Mouse (Mus musculus) frontal cortex, adult 2 months (tissue): Measurements from ENCODE around the gene Sigirr. TPM values are rescaled to one million over a fixed set of nuclear protein-coding genes. Genes with fewer than 3 reads are reported as not detected.

Experiments
- polyA plus RNA-seq: library from polyadenylated mRNA; depleted of rRNA; stranded (reverse); fragments of >200 nt; gene quantifications from 2 replicates; pipeline ENCODE4 v1.2.3, GENCODE M21; 2012; rRNA removed

The Sigirr gene
- polyA plus RNA-seq, 1 experiment, result 4.0 TPM

Other genes starting within 250 kb of the Sigirr start
- 0.13 and 0.16 TPM in 2 replicates for gene Gm45785, start 244.2 kb downstream of the Sigirr start, polyA plus RNA-seq
- gene Ric8a, start 243.6 kb downstream of the Sigirr start, polyA plus RNA-seq, result 68.7 and 84.4 TPM in 2 replicates
- gene Bet1l, start 243.0 kb downstream of the Sigirr start, polyA plus RNA-seq, result 31.9 and 32.3 TPM in 2 replicates
- 92.8 and 99.7 TPM in 2 replicates for gene Psmd13, start 218.6 kb downstream of the Sigirr start, polyA plus RNA-seq
- gene Sirt3, start 218.3 kb downstream of the Sigirr start, polyA plus RNA-seq, result 116 and 137 TPM in 2 replicates
- gene Cox8b, start 200.1 kb downstream of the Sigirr start, polyA plus RNA-seq, result 0.57 and 0.76 TPM in 2 replicates
- gene Nlrp6, start 179.7 kb downstream of the Sigirr start, polyA plus RNA-seq, result 0.17 and 0.18 TPM in 2 replicates
- 6.9 and 7.1 TPM in 2 replicates for gene Pgghg, start 159.2 kb downstream of the Sigirr start, polyA plus RNA-seq
- 0.15 TPM in 1 of 2 replicates, not detected in the other for gene Ifitm5, start 150.3 kb downstream of the Sigirr start, polyA plus RNA-seq
- gene Gm45717, start 144.6 kb downstream of the Sigirr start, polyA plus RNA-seq, result not detected in 2 replicates
- gene Ifitm2, start 144.6 kb downstream of the Sigirr start, polyA plus RNA-seq, result 46.6 and 48.9 TPM in 2 replicates
- 28.8 and 33.2 TPM in 2 replicates for gene Ifitm1, start 133.4 kb downstream of the Sigirr start, polyA plus RNA-seq
- gene Ifitm3, start 89.8 kb downstream of the Sigirr start, polyA plus RNA-seq, result 72.6 and 82.1 TPM in 2 replicates
- gene Ifitm6, start 82.6 kb downstream of the Sigirr start, polyA plus RNA-seq, result 0.86 and 1.0 TPM in 2 replicates
- gene Gm17387, start 71.4 kb downstream of the Sigirr start, polyA plus RNA-seq, result not detected in 2 replicates
- 99.1 and 103 TPM in 2 replicates for gene B4galnt4, start 39.5 kb downstream of the Sigirr start, polyA plus RNA-seq
- 0.11 and 0.22 TPM in 2 replicates for gene Pkp3, start 22.4 kb downstream of the Sigirr start, polyA plus RNA-seq
- 0.08 and 0.10 TPM in 2 replicates for gene Ano9, start 17.2 kb upstream of the Sigirr start, polyA plus RNA-seq
- 52.1 and 62.4 TPM in 2 replicates for gene Ptdss2, start 21.8 kb upstream of the Sigirr start, polyA plus RNA-seq
- 34.5 and 36.4 TPM in 2 replicates for gene Rnh1, start 72.3 kb upstream of the Sigirr start, polyA plus RNA-seq
- gene Hras, start 93.4 kb upstream of the Sigirr start, polyA plus RNA-seq, result 243 and 245 TPM in 2 replicates
- 4.8 and 5.5 TPM in 2 replicates for gene Lrrc56, start 93.6 kb upstream of the Sigirr start, polyA plus RNA-seq
- gene Lmntd2, start 113.5 kb upstream of the Sigirr start, polyA plus RNA-seq, result 0.17 and 0.20 TPM in 2 replicates
- gene Rassf7, start 115.3 kb upstream of the Sigirr start, polyA plus RNA-seq, result 1.8 and 2.3 TPM in 2 replicates
- gene Phrf1, start 128.2 kb upstream of the Sigirr start, polyA plus RNA-seq, result 31.0 and 35.1 TPM in 2 replicates
- gene Irf7, start 165.9 kb upstream of the Sigirr start, polyA plus RNA-seq, result 7.7 and 8.6 TPM in 2 replicates
- gene Cdhr5, start 176.2 kb upstream of the Sigirr start, polyA plus RNA-seq, result not detected in 2 replicates
- gene Sct, start 178.6 kb upstream of the Sigirr start, polyA plus RNA-seq, result 12.4 and 29.9 TPM in 2 replicates
- 0.44 and 0.48 TPM in 2 replicates for gene Drd4, start 191.4 kb upstream of the Sigirr start, polyA plus RNA-seq
- gene Deaf1, start 227.1 kb upstream of the Sigirr start, polyA plus RNA-seq, result 43.0 and 43.8 TPM in 2 replicates
- 60.4 and 64.8 TPM in 2 replicates for gene Tmem80, start 227.2 kb upstream of the Sigirr start, polyA plus RNA-seq
- gene Eps8l2, start 238.3 kb upstream of the Sigirr start, polyA plus RNA-seq, result 4.4 and 5.5 TPM in 2 replicates